Mouse (Mus musculus): ENCODE data around the gene Try10. TPM values are rescaled to one million over a fixed set of nuclear protein-coding genes. Genes with fewer than 3 reads are reported as not detected.
"Not testable (repeated sequence)": the region's sequence is repeated elsewhere in the genome, so short reads cannot be mapped to it uniquely, and the experiment has no call there.

The Try10 gene
- not detected in 2 replicates for polyA plus RNA-seq (2016; fragmentation: Nextera tagmentation; extraction: Ambion mirVana)

- H3K9ac ChIP-seq = no peak within 1 kb of the TSS
- H3K4me2 ChIP-seq = no peak within 1 kb of the TSS
- no peaks in the 10 kb centered on the region for H3K9me3 ChIP-seq (replicated peaks)
- no peak within 1 kb of the TSS for H3K4me3 ChIP-seq
- H3K36me3 ChIP-seq = no peaks in the 10 kb centered on the region
- no peak within 1 kb of the TSS for H3K27ac ChIP-seq (ENCODE audit: poor library complexity, severe bottlenecking)
- WGBS = 61% methylated on average over 2 of the region's 2 CpGs
- no peaks in the 10 kb centered on the region for H3K27me3 ChIP-seq (replicated peaks)
- no peak for ATAC-seq (ENCODE audit: insufficient number of reproducible peaks, low FRiP score)
- no peaks in the 10 kb centered on the region for H3K4me1 ChIP-seq (replicated peaks)
Measured at GRCm38 (mm10) chr6:41353932-41354331, at the start of gene Try10. Gene Try10, plus strand, starts transcription at chr6:41354105.

GRCm38 (mm10) chr6:41316741-41317140 is 37.2 kb upstream of the Try10 start, which contains the start of gene Try5:
Gene Try5, minus strand, starts transcription at chr6:41316841.
- H3K36me3 ChIP-seq; H3K4me2 ChIP-seq; H3K27ac ChIP-seq (ENCODE audit: poor library complexity, severe bottlenecking); H3K27me3 ChIP-seq (replicated peaks); H3K4me1 ChIP-seq (replicated peaks); ATAC-seq (ENCODE audit: insufficient number of reproducible peaks, low FRiP score); H3K4me3 ChIP-seq; H3K9me3 ChIP-seq (replicated peaks); H3K9ac ChIP-seq: not testable (repeated sequence)
- 64% methylated on average over 3 of the region's 3 CpGs for WGBS

- WGBS = 77% methylated on average over 2 of the region's 2 CpGs
Measured at GRCm38 (mm10) chr6:41373772-41374171, 19.9 kb downstream of the Try10 start.

GRCm38 (mm10) chr6:41377578-41377977 is 23.7 kb downstream of the Try10 start, which contains the start of gene Prss3:
Gene Prss3, minus strand, starts transcription at chr6:41377678.
- not testable (repeated sequence) for H3K27me3 ChIP-seq (replicated peaks); H3K4me3 ChIP-seq; H3K9me3 ChIP-seq (replicated peaks); H3K9ac ChIP-seq; H3K27ac ChIP-seq (ENCODE audit: poor library complexity, severe bottlenecking); ATAC-seq (ENCODE audit: insufficient number of reproducible peaks, low FRiP score); H3K4me2 ChIP-seq; H3K4me1 ChIP-seq (replicated peaks); H3K36me3 ChIP-seq

More at GRCm38 (mm10) chr6:41373772-41374171, 19.9 kb downstream of the Try10 start:
- not testable (repeated sequence) for H3K4me1 ChIP-seq (replicated peaks); H3K9me3 ChIP-seq (replicated peaks); H3K9ac ChIP-seq; H3K36me3 ChIP-seq; H3K27me3 ChIP-seq (replicated peaks); ATAC-seq (ENCODE audit: insufficient number of reproducible peaks, low FRiP score); H3K4me2 ChIP-seq; H3K27ac ChIP-seq (ENCODE audit: poor library complexity, severe bottlenecking); H3K4me3 ChIP-seq

GRCm38 (mm10) chr6:41386781-41387180 is 32.9 kb downstream of the Try10 start:
- 56% methylated on average over 2 of the region's 2 CpGs for whole genome bisulfite sequencing
- H3K9ac ChIP-seq = no peak overlapping the region
- H3K9me3 ChIP-seq (replicated peaks) = no peaks in the 10 kb centered on the region
- H3K4me3 ChIP-seq = no peak overlapping the region
- no peaks in the 10 kb centered on the region for H3K27me3 ChIP-seq (replicated peaks)
- ATAC-seq (ENCODE audit: insufficient number of reproducible peaks, low FRiP score) = no peak
- no peaks in the 10 kb centered on the region for H3K4me1 ChIP-seq (replicated peaks)
- H3K27ac ChIP-seq (ENCODE audit: poor library complexity, severe bottlenecking) = no peak overlapping the region
- H3K4me2 ChIP-seq = no peak overlapping the region
- no peaks in the 10 kb centered on the region for H3K36me3 ChIP-seq

GRCm38 (mm10) chr6:41391640-41392039 is 37.7 kb downstream of the Try10 start:
- H3K4me3 ChIP-seq = not testable (repeated sequence)

GRCm38 (mm10) chr6:41392056-41392455 is 38.2 kb downstream of the Try10 start, which contains the start of gene Gm5771:
Gene Gm5771, plus strand, starts transcription at chr6:41392356.
- H3K4me1 ChIP-seq (replicated peaks); H3K9me3 ChIP-seq (replicated peaks); H3K9ac ChIP-seq; H3K27ac ChIP-seq (ENCODE audit: poor library complexity, severe bottlenecking); H3K36me3 ChIP-seq; H3K4me3 ChIP-seq; H3K4me2 ChIP-seq; H3K27me3 ChIP-seq (replicated peaks); ATAC-seq (ENCODE audit: insufficient number of reproducible peaks, low FRiP score): not testable (repeated sequence)

More at GRCm38 (mm10) chr6:41391640-41392039, 37.7 kb downstream of the Try10 start:
- H3K4me1 ChIP-seq (replicated peaks); H3K9me3 ChIP-seq (replicated peaks); H3K27ac ChIP-seq (ENCODE audit: poor library complexity, severe bottlenecking); H3K36me3 ChIP-seq; H3K27me3 ChIP-seq (replicated peaks); H3K4me2 ChIP-seq; ATAC-seq (ENCODE audit: insufficient number of reproducible peaks, low FRiP score); H3K9ac ChIP-seq: not testable (repeated sequence)
- WGBS = 50% methylated on average over 1 of the region's 1 CpGs

Other genes starting within 250 kb of the Try10 start
- gene Try4, start 51.8 kb upstream of the Try10 start, polyA plus RNA-seq (2016; fragmentation: Nextera tagmentation; extraction: Ambion mirVana) = not detected in 2 replicates
- not detected in 2 replicates for gene Try5, start 37.3 kb upstream of the Try10 start, polyA plus RNA-seq (2016; fragmentation: Nextera tagmentation; extraction: Ambion mirVana)
- gene Prss3, start 23.6 kb downstream of the Try10 start, polyA plus RNA-seq (2016; fragmentation: Nextera tagmentation; extraction: Ambion mirVana) = not detected in 2 replicates
- gene Gm5771, start 38.3 kb downstream of the Try10 start, polyA plus RNA-seq (2016; fragmentation: Nextera tagmentation; extraction: Ambion mirVana) = not detected in 2 replicates
- gene Gm10334, start 92.0 kb downstream of the Try10 start, polyA plus RNA-seq (2016; fragmentation: Nextera tagmentation; extraction: Ambion mirVana) = not detected in 2 replicates
- gene Prss1, start 104.8 kb downstream of the Try10 start, polyA plus RNA-seq (2016; fragmentation: Nextera tagmentation; extraction: Ambion mirVana) = not detected in 2 replicates
- not detected in 2 replicates for gene Prss2, start 167.7 kb downstream of the Try10 start, polyA plus RNA-seq (2016; fragmentation: Nextera tagmentation; extraction: Ambion mirVana)

All from heart, embryonic 12.5 days (tissue).